ENCODE assay signal across 33 mouse cellular contexts in the genomic region with DNA sequence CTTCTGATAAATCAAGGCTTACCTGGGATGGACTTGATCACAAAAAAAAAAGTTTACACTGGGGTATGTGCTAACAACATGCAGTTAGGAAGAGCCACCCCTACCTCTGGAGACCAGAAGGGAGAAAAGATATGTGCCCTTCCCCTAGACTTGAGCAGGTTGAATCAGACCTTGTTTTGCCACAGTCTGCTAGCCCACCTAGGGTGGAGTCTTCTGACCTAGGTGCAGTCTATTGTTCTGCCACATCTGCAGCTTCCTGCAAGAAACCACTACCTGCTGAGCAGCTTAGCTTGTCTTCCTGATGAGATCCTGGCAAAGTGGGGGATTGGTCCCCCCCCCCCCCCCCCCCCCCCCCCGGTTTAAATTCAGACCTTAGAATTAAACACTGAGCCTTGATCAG. TPM values are rescaled to one million over a fixed set of nuclear protein-coding genes. Genes with fewer than 3 reads are reported as not detected.
"Had no signal": no experiment of that assay in that cellular context is flagged by ENCODE, and none has a peak within 500 bp of the region (broad histone marks: within the 10 kb centered on the region; RNA-seq: fewer than 3 reads in every experiment).

No protein-coding gene starts in this region.

- H3K9ac ChIP-seq: heart, embryonic 13.5 days; heart, embryonic 15.5 days; hindbrain, embryonic 12.5 days; hindbrain, embryonic 14.5 days; intestine, embryonic 15.5 days; limb, embryonic 12.5 days; liver, embryonic 13.5 days; liver, embryonic 15.5 days had no signal

- H3K27me3 ChIP-seq: heart, embryonic 13.5 days; heart, embryonic 15.5 days; hindbrain, embryonic 12.5 days; intestine, embryonic 15.5 days; limb, embryonic 12.5 days; liver, embryonic 13.5 days; liver, embryonic 15.5 days had no signal

- DNase-seq: gastrocnemius, postnatal 14 days; gastrocnemius, postnatal 36 days; heart, adult 11 months; heart, adult 2 months; heart, postnatal 14 days; heart, postnatal 4 days; kidney, adult 18-20 months; kidney, adult 8-10 months; kidney, postnatal 10 days; kidney, postnatal 25 days; kidney, postnatal 4 days; liver; liver, embryonic 13.5 days had no signal

- H3K9me3 ChIP-seq: heart, embryonic 15.5 days; hindbrain, embryonic 10.5 days; hindbrain, embryonic 12.5 days; intestine, embryonic 15.5 days; limb, embryonic 10.5 days; limb, embryonic 12.5 days; liver, embryonic 13.5 days; liver, embryonic 15.5 days had no signal

- H3K4me3 ChIP-seq: heart, adult 2 months; heart, embryonic 13.5 days; heart, embryonic 15.5 days; hindbrain, embryonic 10.5 days; hindbrain, embryonic 12.5 days; intestine, embryonic 15.5 days; layer of hippocampus, adult 2 months; left cerebral cortex, adult 2 months; limb, embryonic 10.5 days; limb, embryonic 12.5 days; liver, embryonic 13.5 days; liver, embryonic 15.5 days had no signal

- ATAC-seq: hindbrain, embryonic 16.5 days; inflammation-experienced regulatory T-cells, adult 6 months; intestine, embryonic 15.5 days; intestine, postnatal 0 days had no signal

- H3K27ac ChIP-seq: heart, adult 2 months; heart, embryonic 13.5 days; heart, embryonic 15.5 days; hindbrain, embryonic 10.5 days; hindbrain, embryonic 12.5 days; hindbrain, embryonic 14.5 days; intestine, embryonic 15.5 days; layer of hippocampus, adult 2 months; left cerebral cortex, adult 2 months; limb, embryonic 10.5 days; limb, embryonic 12.5 days; liver, embryonic 13.5 days; liver, embryonic 15.5 days had no signal

- H3K36me3 ChIP-seq: heart, embryonic 13.5 days; heart, embryonic 15.5 days; hindbrain, embryonic 10.5 days; hindbrain, embryonic 12.5 days; intestine, embryonic 15.5 days; limb, embryonic 10.5 days; limb, embryonic 12.5 days; liver, embryonic 13.5 days; liver, embryonic 15.5 days had no signal

- H3K4me1 ChIP-seq: heart, embryonic 13.5 days; heart, embryonic 15.5 days; hindbrain, embryonic 10.5 days; hindbrain, embryonic 12.5 days; intestine, embryonic 15.5 days; limb, embryonic 10.5 days; limb, embryonic 12.5 days; liver, embryonic 13.5 days; liver, embryonic 15.5 days had no signal

RNA-seq across cellular contexts. Expression of a gene that starts 21.4 kb away (rescaled TPM):
- total RNA-seq: gastrocnemius, adult 8-10 months; gastrocnemius, postnatal 14 days; gastrocnemius, postnatal 36 days; heart, adult 2 months; heart, postnatal 14 days; heart, postnatal 4 days had no signal
- polyA plus RNA-seq: gonadal fat pad, adult 2 months; heart, adult 2 months; heart, embryonic 11.5 days; heart, embryonic 13.5 days; heart, embryonic 15.5 days; heart, postnatal 0 days; hindbrain, embryonic 10.5 days; hindbrain, embryonic 12.5 days; intestine, embryonic 15.5 days; kidney, embryonic 14.5 days; limb, embryonic 10.5 days; limb, embryonic 12.5 days; liver, embryonic 11.5 days; liver, embryonic 13.5 days; liver, embryonic 15.5 days had no signal

RNA-seq across cellular contexts. Expression of a gene that starts 29.3 kb away (rescaled TPM):
- polyA plus RNA-seq: inflammation-experienced regulatory T-cells, adult 6 months had no signal
